Mouse (Mus musculus) retina, adult 2 months (tissue): ENCODE measurements around the gene Abcg1.

Experiments used
- DNase-seq: peaks from one replicate; pipeline ENCODE4 v3.0.0-alpha.2; 2012; ENCODE audit warnings: low read depth, low spot score

Gene Abcg1

DNA sequence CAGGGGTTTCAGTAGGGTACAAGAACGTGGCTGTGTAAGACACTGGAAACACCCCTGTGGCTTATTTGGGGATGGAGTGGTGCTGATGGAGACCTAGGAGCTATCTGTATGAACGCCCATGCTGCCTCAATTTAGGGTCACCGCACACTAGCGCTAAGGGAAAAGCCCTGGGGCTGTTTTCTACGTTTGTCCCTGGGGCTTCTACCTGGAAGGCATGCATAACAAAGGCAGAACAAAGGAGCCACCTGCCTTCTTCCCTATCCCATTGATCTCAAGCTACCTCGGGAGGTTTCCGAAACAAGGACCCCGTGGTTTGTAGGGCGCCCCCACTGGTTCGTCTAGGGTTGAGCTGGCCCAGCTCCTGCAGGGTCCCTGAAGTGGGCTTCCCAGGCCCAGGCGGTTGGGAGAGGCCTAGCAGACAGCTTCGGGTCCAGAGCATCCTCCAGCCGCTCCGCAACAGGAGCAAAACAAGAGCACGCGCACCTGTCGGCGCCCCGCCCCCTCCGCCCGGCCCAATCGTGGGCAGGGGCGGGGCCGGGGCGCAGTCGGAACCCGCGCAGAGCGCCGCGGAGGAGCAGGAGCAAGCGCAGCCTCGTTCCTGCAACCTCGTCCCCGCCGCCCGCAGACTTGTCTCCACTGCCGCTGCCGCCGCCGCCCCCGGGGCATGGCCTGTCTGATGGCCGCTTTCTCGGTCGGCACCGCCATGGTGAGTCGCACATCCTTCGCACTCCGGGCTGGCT lies at the start of gene Abcg1:
Abcg1 (plus strand) TSS at position 525 of the 740 bp plus-strand sequence.
- peak; percentile 71 for DNase-seq

DNA sequence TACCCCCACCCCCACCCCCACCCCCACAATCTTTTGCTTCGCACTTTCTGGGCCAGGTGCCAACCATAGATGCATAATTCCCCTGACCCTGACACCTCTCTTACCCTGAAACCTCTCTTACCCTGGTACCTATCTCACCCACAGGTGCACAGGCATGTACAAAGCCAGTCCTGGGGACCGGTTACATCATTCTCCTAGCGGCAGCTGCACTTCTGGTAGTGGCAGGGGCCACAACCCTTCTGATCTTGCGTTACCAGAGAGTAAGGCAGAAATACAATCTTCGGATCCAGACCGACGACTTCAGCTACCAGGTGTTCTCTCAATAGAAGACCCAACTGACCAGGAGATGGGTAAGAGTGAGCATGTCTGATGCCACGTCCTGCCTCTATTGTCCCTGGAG lies 49.1 kb upstream of the Abcg1 start:
- DNase-seq, result no peak

DNA sequence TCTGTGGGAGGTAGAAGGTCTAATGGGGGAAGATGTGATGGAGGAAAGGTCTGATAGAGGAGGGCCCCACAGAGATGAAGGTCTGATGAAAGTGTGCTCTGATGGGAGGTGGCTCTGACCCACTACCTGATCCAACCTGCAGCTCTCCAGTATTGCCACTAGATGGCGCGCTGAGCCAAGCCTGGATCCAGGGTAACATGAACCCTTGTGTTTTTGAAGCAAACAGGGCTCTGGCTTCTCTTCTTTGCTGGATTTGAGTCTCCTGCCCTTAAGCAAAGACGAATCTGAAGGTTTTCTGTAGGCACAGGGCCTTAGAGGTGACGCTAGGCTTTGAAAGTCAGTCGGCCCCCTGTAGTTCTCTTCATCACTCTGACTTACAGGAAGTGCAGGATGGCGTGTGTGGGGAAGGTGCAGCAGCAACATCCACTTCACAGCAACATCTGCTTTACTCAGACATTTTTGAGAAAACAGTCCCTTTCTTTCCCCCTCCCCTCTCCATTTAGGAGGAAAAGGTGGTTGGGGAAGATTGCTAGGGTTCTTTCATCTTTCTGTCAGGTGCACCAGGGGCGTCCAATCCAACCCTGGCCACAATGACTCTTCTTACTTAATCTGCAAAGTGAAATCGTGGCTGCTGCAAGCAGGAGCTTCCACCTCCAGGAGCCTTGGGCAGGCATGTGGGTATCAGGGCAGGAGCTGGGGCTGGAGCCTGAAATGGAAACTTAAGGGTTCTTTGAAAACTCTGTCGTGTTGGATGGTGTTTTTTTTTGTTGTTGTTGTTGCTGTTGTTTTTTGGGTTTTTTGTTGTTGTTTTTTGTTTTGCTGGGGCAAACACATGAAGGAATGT lies 45.7 kb upstream of the Abcg1 start:
- peak; percentile 50 for DNase-seq

DNA sequence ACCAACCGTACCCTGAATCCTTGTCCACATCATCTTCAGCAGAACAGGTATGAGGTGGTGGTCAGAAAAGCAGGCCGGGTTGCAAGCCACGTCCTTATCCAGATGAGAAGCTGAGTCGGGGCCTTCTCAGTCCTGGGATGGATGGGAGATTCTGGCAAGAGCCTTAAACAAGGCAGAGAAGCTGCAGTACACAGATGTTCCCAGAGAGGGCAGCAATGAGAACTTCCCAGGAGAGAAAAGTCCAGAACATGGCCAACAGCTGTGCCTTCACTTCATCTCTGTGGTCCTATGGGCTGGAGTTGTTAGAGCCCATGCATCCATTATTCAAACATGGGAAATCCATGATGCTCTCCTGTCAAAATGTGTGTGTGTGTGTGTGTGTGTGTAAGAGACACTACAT lies 39.2 kb upstream of the Abcg1 start:
- peak; percentile 67 for DNase-seq

DNA sequence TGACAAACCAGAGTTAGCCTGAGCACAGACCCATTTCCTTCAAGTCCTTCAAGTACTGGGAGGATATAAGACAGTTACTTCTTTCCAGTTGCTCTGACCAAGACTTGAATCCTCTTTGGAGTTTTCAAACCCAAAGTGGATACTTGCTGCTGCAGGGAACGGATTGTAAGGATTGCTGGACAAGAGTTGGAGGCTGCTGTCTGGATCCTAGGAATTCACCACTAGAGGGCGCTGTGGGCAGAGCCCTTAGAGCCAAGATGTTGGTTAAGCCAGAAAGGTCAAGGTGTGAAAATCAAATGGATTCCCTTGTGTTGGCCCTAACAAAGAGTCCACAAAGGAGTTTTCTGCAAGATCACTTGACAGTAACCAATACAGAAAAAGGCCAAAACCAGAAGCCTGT lies 38.0 kb upstream of the Abcg1 start:
- peak; percentile 58 for DNase-seq

DNA sequence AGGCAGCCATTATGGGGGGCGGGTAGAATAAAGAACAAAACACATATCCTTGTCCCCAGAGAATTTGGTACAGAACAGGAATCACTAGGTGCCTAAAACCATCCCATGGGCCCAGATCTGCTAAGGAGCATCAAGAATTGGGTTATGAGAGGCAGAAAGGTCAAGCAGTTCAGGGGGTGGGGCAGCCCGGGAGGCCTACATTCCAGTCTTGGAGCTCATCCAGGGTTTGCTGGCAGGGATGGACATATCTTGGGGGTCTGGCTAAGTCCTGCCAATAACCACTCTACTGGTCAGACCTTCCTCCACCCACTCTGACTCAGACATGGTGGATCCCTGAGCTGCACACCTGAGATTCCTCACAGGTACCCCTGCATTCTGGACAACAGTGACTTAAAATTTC lies 37.4 kb upstream of the Abcg1 start:
- no peak for DNase-seq

DNA sequence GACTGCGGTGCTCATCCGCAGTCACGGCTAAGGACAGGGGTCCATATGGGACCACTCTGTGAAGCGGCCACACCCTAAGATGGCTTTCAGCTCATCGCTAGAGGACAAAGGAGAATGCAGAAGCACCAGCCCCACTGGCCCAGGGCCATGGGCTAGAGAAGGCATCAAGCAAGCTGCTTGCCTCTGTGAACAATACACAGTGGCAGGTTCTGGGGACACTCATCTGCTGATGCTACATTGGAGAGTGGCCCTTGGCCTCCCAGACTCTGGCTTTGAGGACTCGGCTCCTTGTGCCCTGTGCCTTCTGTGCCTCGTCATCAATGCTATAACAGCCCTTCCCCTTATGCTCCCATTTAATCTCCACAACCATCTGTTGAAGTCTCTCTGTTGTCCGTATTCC lies 36.2 kb upstream of the Abcg1 start:
- no peak for DNase-seq

DNA sequence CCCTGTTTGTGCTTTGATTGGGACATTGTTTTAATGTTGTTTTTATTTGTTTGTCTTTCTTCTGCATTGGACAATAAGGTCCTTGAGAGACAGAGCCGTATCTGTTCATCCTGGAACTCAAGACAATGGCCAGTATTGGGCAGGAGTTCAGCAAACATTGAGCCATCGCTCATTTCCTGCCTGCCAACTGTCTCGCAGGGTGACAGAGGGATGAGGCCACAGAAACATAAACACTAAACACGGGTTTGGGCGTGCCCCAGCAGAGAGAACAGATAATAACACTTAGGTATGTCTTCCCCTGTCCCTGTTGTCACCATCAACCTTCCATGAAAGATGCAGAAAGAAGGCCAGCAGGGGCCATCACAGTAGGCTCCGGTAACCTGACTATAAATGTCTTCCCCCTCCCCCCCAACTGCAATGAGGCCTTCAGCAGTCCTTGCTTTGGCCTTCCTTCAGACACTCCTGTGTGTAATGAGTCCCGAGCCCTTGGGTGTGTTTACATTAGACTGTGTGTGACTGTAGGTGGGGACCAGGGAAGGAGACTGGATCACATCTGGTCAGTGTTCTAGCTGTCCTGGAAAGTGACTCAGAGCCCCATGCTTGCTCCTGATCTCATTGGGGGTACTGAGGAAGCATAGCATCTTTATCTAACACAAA lies 33.2 kb upstream of the Abcg1 start:
- DNase-seq, result no peak

DNA sequence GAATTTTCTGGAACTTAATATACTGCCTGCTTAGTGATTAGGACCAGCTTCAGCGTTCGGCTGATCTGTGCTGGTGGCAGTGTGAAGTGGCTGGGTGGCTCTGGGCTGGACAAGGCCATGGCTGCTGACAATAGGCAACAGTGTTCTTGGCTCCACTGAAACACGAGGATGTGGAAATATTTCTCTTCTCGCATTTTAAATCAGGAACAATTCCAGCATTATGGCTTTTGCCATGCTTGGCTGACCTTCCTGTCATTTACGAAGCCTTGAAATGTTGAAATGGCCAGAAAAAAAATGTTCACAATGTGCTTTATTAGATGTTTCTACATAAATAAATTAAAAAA lies 32.7 kb upstream of the Abcg1 start:
- DNase-seq, result no peak

DNA sequence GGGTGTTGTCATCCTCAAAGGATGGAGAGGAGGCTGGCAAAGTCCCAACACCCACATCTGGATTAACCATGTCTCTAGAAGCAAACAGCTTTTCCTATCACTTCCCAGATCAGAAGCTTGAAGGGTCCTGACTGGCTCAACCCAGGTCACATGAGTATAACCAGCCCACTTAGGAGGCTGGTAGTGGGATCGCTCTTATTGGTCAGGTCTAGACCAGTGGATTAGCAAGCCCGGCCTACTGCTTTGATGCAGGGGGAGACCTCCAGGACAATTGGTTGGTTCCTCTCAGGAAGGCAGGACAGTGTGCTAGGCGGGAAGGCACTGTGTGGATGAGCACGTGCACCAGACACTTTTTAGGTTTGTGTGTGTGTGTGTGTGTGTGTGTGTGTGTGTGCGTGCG lies 30.5 kb upstream of the Abcg1 start:
- no peak for DNase-seq

DNA sequence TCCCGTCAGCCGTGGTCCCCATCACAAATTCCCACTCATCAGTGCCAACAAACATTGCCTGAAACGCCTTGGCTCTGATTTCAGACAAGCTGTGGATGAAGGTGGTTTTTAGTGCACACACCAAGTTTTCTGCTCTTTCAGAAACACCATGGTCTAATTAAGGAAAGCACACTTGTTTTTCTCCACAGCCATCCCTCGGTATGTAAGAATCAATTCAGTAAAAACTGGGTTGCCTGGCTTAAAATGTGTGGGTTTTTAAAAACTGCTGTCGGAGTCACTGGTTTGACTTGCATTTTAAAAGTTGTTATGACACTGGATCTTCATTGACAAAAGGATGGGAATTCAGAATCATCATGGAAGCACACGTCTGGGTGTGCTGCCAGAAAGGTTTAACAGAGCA lies 29.8 kb upstream of the Abcg1 start:
- no peak for DNase-seq

DNA sequence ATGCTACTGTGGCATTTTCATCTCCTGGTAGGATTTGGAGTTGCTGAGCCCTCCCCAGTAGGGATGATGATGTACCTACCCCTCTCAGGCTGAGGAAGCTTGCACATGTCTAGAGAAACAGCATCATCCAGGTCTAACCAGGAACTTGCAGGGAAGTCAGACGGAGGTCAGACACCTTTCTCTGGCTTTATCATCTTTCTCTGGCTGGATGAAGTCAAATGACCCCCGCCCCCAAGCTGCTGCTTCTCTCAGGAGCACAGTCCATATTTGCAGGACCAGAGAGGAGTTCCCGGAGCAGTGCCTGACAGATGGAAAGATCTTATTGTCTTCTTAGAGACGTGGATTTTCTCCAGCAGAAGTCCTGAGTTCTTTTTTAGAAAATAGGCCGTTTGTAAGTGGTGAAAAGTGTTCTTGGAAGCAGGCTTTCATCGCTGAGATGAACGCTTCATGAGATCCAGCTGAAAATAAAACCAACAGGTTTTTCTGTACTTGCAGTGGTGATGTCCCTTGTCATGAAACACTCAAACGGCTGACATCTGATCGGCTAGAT lies 28.6 kb upstream of the Abcg1 start:
- DNase-seq, result no peak

DNA sequence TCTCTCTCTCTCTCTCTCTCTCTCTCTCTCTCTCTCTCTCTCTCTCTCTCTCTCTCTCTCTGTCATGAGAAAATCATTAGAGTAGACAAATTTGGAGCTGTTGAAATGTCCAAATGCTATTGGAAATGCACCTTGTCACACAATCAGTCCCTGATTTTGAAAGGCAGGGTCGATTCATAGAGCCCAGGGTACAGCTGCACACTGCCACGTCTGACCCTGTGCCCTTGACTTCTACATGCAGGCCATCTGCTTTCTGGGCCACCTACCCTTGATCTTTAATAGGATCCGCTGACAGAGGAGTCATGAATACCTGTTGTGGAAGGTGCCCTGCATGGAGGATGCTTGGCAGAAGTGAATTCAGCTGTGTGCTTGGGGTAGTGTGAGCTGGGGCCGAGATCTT lies 28.1 kb upstream of the Abcg1 start:
- DNase-seq, result no peak

DNA sequence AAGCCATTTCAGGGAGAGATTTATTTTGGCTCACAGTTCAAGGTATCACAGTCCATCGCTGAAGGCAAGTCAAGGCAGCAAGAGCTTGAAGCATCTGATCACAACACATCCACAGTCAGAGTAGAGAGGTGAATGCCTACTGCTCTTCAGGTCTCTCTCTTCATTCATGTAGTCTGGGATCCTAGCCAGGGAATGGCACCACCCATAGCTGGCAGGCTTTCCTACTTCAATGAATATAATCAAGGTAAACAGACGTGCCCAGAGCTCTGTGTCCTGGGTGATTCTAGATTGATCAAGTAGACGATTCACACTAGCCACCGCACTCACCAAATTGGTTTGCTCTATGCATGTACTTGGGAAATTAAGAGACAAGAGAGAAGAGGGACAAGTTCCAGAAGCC lies 25.1 kb upstream of the Abcg1 start:
- no peak for DNase-seq

DNA sequence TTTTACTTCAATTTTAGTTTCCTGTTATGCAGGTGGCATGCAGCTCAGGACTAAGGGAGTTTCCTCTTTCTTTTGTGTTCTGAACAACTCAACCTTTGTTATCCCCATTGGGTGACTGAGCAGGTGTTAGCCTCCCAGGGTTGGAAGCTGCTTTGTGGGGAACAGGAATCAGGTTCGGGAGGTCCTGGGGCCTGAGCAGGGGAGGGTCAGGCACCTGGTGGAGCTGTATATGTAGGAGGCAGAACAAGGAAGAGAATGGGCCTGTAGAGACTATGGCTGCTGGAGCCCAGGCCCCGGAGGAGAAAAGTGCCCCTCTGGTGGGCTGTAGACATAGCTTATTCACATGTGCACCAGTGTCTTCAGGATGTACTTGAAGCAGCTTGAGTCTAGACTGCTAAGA lies 24.2 kb upstream of the Abcg1 start:
- DNase-seq, result no peak

DNA sequence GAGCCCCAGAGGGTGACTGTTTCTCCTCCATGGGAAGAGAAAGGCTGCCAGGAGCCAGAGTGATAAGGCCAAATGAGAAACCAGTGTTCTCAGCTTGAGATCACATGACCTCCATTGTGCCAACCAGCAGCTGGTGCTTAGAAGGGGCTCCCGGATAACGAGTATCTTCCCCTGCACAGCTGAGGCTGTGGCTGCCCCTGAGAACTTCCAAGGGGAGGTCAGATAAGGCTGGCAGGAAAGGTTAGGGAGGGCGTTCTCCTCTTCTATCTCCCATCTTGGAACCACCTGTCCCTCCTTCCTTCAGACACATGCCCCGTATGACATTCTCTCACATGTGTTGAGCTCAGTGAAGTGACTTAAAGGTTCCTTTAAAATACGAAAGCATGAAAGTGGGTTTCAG lies 23.3 kb upstream of the Abcg1 start:
- DNase-seq, result no peak

DNA sequence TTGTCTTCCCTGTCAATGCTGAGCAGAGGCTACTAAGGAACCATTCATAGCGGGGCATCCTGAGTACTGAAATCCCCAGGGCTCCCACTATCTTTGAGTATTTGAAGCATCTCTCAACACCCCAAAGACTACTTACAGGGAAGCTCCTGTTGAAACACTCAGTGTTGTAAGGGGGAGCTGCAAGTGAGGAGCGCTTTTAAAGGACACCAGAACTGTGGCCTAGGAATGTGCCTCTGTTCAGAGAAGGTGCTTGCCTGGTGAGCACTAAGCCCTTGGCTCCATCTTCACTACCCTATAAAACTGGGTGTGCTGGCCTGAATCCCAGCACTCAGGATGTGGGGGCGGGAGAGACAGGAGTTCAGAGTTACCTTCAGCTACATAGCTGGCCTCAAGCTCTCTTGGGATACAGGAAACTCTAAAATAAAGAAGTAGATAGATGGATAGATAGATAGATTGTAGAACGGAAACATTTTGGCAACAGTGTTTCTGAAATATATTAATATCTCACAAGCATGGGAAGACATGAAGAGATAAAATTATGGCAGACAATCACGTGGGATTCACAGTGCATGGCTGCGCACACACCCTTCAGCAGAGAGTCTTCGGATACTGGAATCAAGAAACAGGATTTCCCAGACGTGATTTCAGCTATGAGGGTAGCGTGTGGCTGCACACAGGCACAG lies 22.7 kb upstream of the Abcg1 start:
- DNase-seq, result no peak

DNA sequence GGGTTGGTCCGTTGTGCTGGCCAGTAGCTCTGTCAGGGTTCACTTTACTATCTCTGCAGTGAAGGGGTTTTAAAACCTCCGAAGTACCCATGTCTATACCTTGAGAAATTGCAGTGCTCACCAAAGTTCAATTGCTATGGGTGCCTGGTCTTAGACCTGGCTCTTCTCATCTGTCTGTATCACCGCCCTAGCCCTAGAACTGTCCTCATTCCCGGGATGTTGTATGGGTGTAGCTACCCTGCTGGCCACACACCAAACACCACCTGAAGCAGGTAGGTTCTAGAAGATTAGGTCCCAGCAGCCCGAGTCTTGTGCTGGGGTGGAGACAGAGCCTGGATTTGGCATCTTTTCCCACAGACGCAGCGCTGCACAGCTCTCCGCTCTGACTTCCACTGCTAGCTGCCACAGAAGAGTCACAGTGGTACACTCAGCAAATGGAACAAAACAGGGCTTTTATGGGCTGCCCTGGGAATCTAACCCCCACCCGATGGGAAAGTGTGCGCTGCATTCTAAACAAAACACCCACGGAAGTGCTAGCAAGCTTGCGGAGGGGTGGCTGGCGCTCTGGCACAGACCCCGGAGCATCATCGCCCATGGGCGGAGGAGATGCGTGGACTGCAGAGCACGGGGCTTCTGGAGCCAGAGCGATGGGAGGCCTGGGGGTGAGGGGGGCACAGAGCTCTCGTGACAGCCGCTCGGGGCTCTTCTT lies 21.2 kb upstream of the Abcg1 start:
- no peak for DNase-seq

DNA sequence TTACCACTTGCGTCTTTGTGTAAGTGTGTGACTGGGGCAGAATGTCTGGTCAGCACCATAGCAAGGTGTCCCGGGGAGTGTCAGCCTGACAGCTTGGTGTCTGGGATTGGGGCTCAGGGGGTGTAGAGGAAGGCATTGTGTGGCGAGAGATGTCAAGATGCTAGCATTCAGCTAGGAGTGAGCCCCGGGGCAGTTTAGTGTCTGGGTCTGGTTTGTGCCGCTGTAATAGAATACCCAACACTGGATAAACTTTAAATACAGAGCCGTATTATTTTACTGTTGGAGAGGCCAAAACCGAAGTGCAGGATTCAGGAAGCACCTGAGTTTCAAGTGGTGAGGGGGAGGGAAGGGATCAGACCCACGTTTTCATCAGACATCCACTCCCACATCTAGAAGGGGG lies 20.1 kb upstream of the Abcg1 start:
- DNase-seq, result no peak

DNA sequence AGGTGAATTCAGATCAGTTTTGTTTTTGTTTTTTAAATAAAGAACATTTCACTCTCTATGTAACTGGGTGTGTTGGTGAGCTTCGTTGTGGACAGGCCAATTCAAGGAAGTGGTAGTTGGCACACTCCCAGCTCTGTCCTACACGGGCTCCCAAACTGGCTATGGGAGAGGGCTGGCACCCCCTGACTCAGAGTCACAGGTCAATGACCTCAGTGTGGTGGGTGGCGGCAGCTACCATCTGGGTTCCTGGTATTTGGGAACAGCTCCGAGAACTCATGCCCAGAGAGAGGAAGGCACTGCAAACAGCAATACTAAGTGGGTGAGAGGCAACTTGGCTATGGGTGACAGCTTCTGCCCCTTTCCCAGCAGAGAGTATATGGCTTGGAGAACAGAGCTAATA lies 19.1 kb upstream of the Abcg1 start:
- DNase-seq, result no peak

DNA sequence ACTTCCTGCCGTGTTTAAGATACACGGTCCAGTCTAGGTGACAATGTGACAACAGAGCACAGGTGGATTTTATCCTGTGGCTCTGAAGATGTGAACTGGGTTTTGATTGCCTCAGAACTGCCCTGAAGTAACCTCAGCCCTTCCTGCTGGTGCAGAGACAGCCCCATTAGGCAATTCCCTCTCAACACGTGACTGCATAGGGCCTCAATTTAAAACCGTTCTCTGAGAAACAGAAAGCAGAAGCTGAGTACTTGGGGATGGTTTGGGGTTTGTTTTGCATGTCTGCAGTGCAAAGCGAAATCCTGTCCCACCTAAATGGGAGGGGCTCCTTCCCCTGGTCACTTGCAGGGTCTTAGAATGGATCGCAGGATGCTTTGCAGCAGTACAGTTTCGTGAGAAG lies 17.8 kb upstream of the Abcg1 start:
- no peak for DNase-seq
